30 mouse cellular contexts compared by ENCODE assay signal in the genomic region with DNA sequence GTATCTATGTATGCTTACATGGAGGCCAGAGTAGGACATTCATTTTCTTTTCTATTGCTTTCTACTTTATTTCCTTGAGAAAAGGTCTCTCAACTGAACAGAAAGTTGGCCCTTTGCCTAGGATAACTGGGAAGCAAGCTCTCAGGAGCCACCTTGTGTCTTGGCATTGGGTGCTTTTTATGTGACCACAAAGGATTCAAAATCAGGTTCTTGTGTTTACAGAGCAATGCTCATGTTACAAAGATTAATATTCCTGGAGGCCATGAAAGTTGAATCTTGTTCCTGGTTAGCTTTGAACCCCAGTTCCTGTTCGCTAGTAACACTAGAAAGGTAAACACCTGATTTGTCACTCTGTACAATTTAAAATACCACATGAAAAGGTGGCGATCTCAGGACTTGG.
"Had no signal": no experiment of that assay in that cellular context is flagged by ENCODE, and none has a peak within 500 bp of the region (broad histone marks: within the 10 kb centered on the region; RNA-seq: fewer than 3 reads in every experiment).

No protein-coding gene starts in this region.

- H3K4me3 ChIP-seq: limb, embryonic 10.5 days; limb, embryonic 12.5 days; limb, embryonic 13.5 days; limb, embryonic 15.5 days; liver, embryonic 12.5 days; liver, embryonic 13.5 days; liver, embryonic 15.5 days; lung, embryonic 15.5 days; megakaryocyte, embryonic 14.5 days; midbrain, embryonic 10.5 days; midbrain, embryonic 12.5 days; midbrain, embryonic 13.5 days; midbrain, embryonic 15.5 days; myocyte; neural tube, embryonic 12.5 days had no signal

- H3K4me2 ChIP-seq: limb, embryonic 12.5 days; limb, embryonic 13.5 days; limb, embryonic 15.5 days; liver, embryonic 11.5 days; liver, embryonic 12.5 days; liver, embryonic 13.5 days; liver, embryonic 15.5 days; lung, embryonic 15.5 days; midbrain, embryonic 11.5 days; midbrain, embryonic 12.5 days; midbrain, embryonic 13.5 days; midbrain, embryonic 15.5 days; neural tube, embryonic 12.5 days had no signal

- H3K4me1 ChIP-seq: limb, embryonic 10.5 days; limb, embryonic 12.5 days; limb, embryonic 13.5 days; limb, embryonic 15.5 days; liver, embryonic 12.5 days; liver, embryonic 13.5 days; liver, embryonic 15.5 days; lung, embryonic 15.5 days; megakaryocyte, embryonic 14.5 days; midbrain, embryonic 10.5 days; midbrain, embryonic 12.5 days; midbrain, embryonic 13.5 days; midbrain, embryonic 15.5 days; neural tube, embryonic 12.5 days had no signal

- H3K36me3 ChIP-seq: limb, embryonic 10.5 days; limb, embryonic 12.5 days; limb, embryonic 13.5 days; limb, embryonic 15.5 days; liver, embryonic 12.5 days; liver, embryonic 13.5 days; liver, embryonic 15.5 days; lung, embryonic 15.5 days; midbrain, embryonic 10.5 days; midbrain, embryonic 12.5 days; midbrain, embryonic 13.5 days; midbrain, embryonic 15.5 days; neural tube, embryonic 12.5 days had no signal

- H3K27ac ChIP-seq: limb, embryonic 10.5 days; limb, embryonic 12.5 days; limb, embryonic 13.5 days; limb, embryonic 15.5 days; liver, embryonic 12.5 days; liver, embryonic 13.5 days; liver, embryonic 14.5 days; liver, embryonic 15.5 days; lung, embryonic 15.5 days; macrophage; midbrain, embryonic 10.5 days; midbrain, embryonic 12.5 days; midbrain, embryonic 13.5 days; midbrain, embryonic 15.5 days; neural tube, embryonic 12.5 days had no signal

- H3K9me3 ChIP-seq: limb, embryonic 10.5 days; limb, embryonic 12.5 days; limb, embryonic 13.5 days; limb, embryonic 15.5 days; liver, embryonic 12.5 days; liver, embryonic 13.5 days; liver, embryonic 15.5 days; lung, embryonic 15.5 days; midbrain, embryonic 10.5 days; midbrain, embryonic 12.5 days; midbrain, embryonic 13.5 days; midbrain, embryonic 15.5 days; neural tube, embryonic 12.5 days had no signal

- ATAC-seq: liver, embryonic 12.5 days; liver, postnatal 0 days; midbrain, embryonic 13.5 days; midbrain, embryonic 15.5 days; midbrain, embryonic 16.5 days had no signal

- H3K27me3 ChIP-seq: limb, embryonic 12.5 days; limb, embryonic 13.5 days; limb, embryonic 15.5 days; liver, embryonic 12.5 days; liver, embryonic 13.5 days; liver, embryonic 15.5 days; lung, embryonic 15.5 days; megakaryocyte, embryonic 14.5 days; midbrain, embryonic 12.5 days; midbrain, embryonic 13.5 days; midbrain, embryonic 15.5 days; neural tube, embryonic 12.5 days had no signal

- H3K9ac ChIP-seq: limb, embryonic 12.5 days; limb, embryonic 13.5 days; limb, embryonic 15.5 days; liver, embryonic 12.5 days; liver, embryonic 13.5 days; liver, embryonic 14.5 days; liver, embryonic 15.5 days; liver, postnatal 0 days; lung, embryonic 15.5 days; midbrain, embryonic 12.5 days; midbrain, embryonic 13.5 days; midbrain, embryonic 15.5 days; neural tube, embryonic 12.5 days had no signal

- DNase-seq: left cerebral cortex, postnatal 4 days; liver; liver, embryonic 13.5 days; liver, postnatal 0 days; lung, adult 18-20 months; lung, adult 2 months; lung, postnatal 10 days; lung, postnatal 14 days; lung, postnatal 36 days; lung, postnatal 4 days; midbrain, embryonic 14.5 days had no signal
